Mouse (Mus musculus): ENCODE measurements at regions not wholly inside any gene's neighbourhood (a gene's known extent, or its start where the extent isn't known, plus 50 kb on each side); places are given as distances from the start of the nearest gene placed in this dataset.

GRCm38 (mm10) chr8:116452806-116453205 is 52.0 kb upstream of the Dynlrb2 start:
- Histone ChIP-seq H3K9ac (replicated peaks; ENCODE audit: low read depth, low read length) (no peak overlapping the region), H3K27me3 (ENCODE audit: control insufficient read depth, insufficient read depth, low read length) (no peaks in the 10 kb centered on the region), H3K4me3 (ENCODE audit: low read depth, low read length) (no peak overlapping the region), H3K4me2 (ENCODE audit: low read depth, low read length) (no peak overlapping the region), H3K27ac (ENCODE audit: low read depth) (no peak overlapping the region), H3K4me1 (ENCODE audit: control insufficient read depth, insufficient read depth) (no peaks in the 10 kb centered on the region), H3K36me3 (replicated peaks; ENCODE audit: control insufficient read depth, insufficient read depth, low read length) (no peaks in the 10 kb centered on the region), H3K9me3 (replicated peaks; ENCODE audit: control insufficient read depth, low read length) (no peaks in the 10 kb centered on the region)
- ATAC-seq (ENCODE audit: insufficient read depth, low read depth) (no peak), DNase-seq (ENCODE audit: low spot score) (no peak)
- TF ChIP-seq EP300 (IDR thresholded peaks at IDR 0.05; ENCODE audit: low read depth) (no peak), CTCF (IDR thresholded peaks at IDR 0.05; ENCODE audit: low read depth) (no peak)
- WGBS: 65% methylated on average over 3 of the region's 3 CpGs

- Histone ChIP-seq H3K4me1 (ENCODE audit: control insufficient read depth, insufficient read depth) (no peaks in the 10 kb centered on the region), H3K4me2 (ENCODE audit: low read depth, low read length) (no peak overlapping the region), H3K9ac (replicated peaks; ENCODE audit: low read depth, low read length) (no peak overlapping the region), H3K9me3 (replicated peaks; ENCODE audit: control insufficient read depth, low read length) (no peaks in the 10 kb centered on the region), H3K27me3 (ENCODE audit: control insufficient read depth, insufficient read depth, low read length) (no peaks in the 10 kb centered on the region), H3K36me3 (replicated peaks; ENCODE audit: control insufficient read depth, insufficient read depth, low read length) (no peaks in the 10 kb centered on the region), H3K4me3 (ENCODE audit: low read depth, low read length) (no peak overlapping the region), H3K27ac (ENCODE audit: low read depth) (no peak overlapping the region)
- no peak for TF ChIP-seq EP300 (IDR thresholded peaks at IDR 0.05; ENCODE audit: low read depth)
- TF ChIP-seq CTCF (IDR thresholded peaks at IDR 0.05; ENCODE audit: low read depth): no peak
- no peak for ATAC-seq (ENCODE audit: insufficient read depth, low read depth)
- no peak for DNase-seq (ENCODE audit: low spot score)
- 49% methylated on average over 3 of the region's 3 CpGs for WGBS
These were observed 53.4 kb upstream of the Dynlrb2 start for GRCm38 (mm10) chr8:116451397-116451796.

GRCm38 (mm10) chr8:116447452-116447851 is 57.3 kb upstream of the Dynlrb2 start:
- no peaks in the 10 kb centered on the region for H3K4me1 ChIP-seq (ENCODE audit: control insufficient read depth, insufficient read depth)
- no peaks in the 10 kb centered on the region for H3K9me3 ChIP-seq (replicated peaks; ENCODE audit: control insufficient read depth, low read length)
- no peak overlapping the region for H3K4me2 ChIP-seq (ENCODE audit: low read depth, low read length)
- DNase-seq (ENCODE audit: low spot score): no peak
- ATAC-seq (ENCODE audit: insufficient read depth, low read depth): no peak
- H3K9ac ChIP-seq (replicated peaks; ENCODE audit: low read depth, low read length): no peak overlapping the region
- no peak overlapping the region for H3K27ac ChIP-seq (ENCODE audit: low read depth)
- H3K4me3 ChIP-seq (ENCODE audit: low read depth, low read length): no peak overlapping the region
- no peak for TF ChIP-seq CTCF (IDR thresholded peaks at IDR 0.05; ENCODE audit: low read depth)
- no peak for TF ChIP-seq EP300 (IDR thresholded peaks at IDR 0.05; ENCODE audit: low read depth)
- WGBS: 60% methylated on average over 2 of the region's 2 CpGs
- no peaks in the 10 kb centered on the region for H3K36me3 ChIP-seq (replicated peaks; ENCODE audit: control insufficient read depth, insufficient read depth, low read length)
- H3K27me3 ChIP-seq (ENCODE audit: control insufficient read depth, insufficient read depth, low read length): no peaks in the 10 kb centered on the region

- DNase-seq (ENCODE audit: low spot score) (no peak), ATAC-seq (ENCODE audit: insufficient read depth, low read depth) (no peak)
- Histone ChIP-seq H3K27ac (ENCODE audit: low read depth) (no peak overlapping the region), H3K4me2 (ENCODE audit: low read depth, low read length) (no peak overlapping the region), H3K36me3 (replicated peaks; ENCODE audit: control insufficient read depth, insufficient read depth, low read length) (no peaks in the 10 kb centered on the region), H3K4me1 (ENCODE audit: control insufficient read depth, insufficient read depth) (no peaks in the 10 kb centered on the region), H3K9ac (replicated peaks; ENCODE audit: low read depth, low read length) (no peak overlapping the region), H3K9me3 (replicated peaks; ENCODE audit: control insufficient read depth, low read length) (no peaks in the 10 kb centered on the region), H3K4me3 (ENCODE audit: low read depth, low read length) (no peak overlapping the region), H3K27me3 (ENCODE audit: control insufficient read depth, insufficient read depth, low read length) (peaks cover 10% of the 10 kb centered on the region; the same call in 1 of the 2 replicates)
- WGBS: 42% methylated on average over 2 of the region's 2 CpGs
- TF ChIP-seq CTCF (IDR thresholded peaks at IDR 0.05; ENCODE audit: low read depth) (no peak), EP300 (IDR thresholded peaks at IDR 0.05; ENCODE audit: low read depth) (no peak)
These were observed 61.9 kb upstream of the Dynlrb2 start for GRCm38 (mm10) chr8:116442827-116443226.

- Histone ChIP-seq H3K36me3 (replicated peaks; ENCODE audit: control insufficient read depth, insufficient read depth, low read length) (no peaks in the 10 kb centered on the region), H3K4me1 (ENCODE audit: control insufficient read depth, insufficient read depth) (no peaks in the 10 kb centered on the region), H3K9ac (replicated peaks; ENCODE audit: low read depth, low read length) (no peak overlapping the region), H3K9me3 (replicated peaks; ENCODE audit: control insufficient read depth, low read length) (no peaks in the 10 kb centered on the region), H3K4me3 (ENCODE audit: low read depth, low read length) (no peak overlapping the region), H3K27me3 (ENCODE audit: control insufficient read depth, insufficient read depth, low read length) (peaks cover 11% of the 10 kb centered on the region; the same call in 1 of the 2 replicates), H3K4me2 (ENCODE audit: low read depth, low read length) (no peak overlapping the region), H3K27ac (ENCODE audit: low read depth) (no peak overlapping the region)
- 13% methylated on average over 7 of the region's 7 CpGs for WGBS
- TF ChIP-seq EP300 (IDR thresholded peaks at IDR 0.05; ENCODE audit: low read depth) (no peak), CTCF (IDR thresholded peaks at IDR 0.05; ENCODE audit: low read depth) (peak; percentile 82)
- peak; percentile 76 for DNase-seq (ENCODE audit: low spot score)
- no peak for ATAC-seq (ENCODE audit: insufficient read depth, low read depth)
These were observed 65.9 kb upstream of the Dynlrb2 start for GRCm38 (mm10) chr8:116438895-116439294.

GRCm38 (mm10) chr8:116435268-116435980 is 69.3 kb upstream of the Dynlrb2 start:
- Histone ChIP-seq H3K4me3 (ENCODE audit: low read depth, low read length) (no peak overlapping the region), H3K27me3 (ENCODE audit: control insufficient read depth, insufficient read depth, low read length) (peaks cover 11% of the 10 kb centered on the region; the same call in 1 of the 2 replicates), H3K27ac (ENCODE audit: low read depth) (no peak overlapping the region), H3K9me3 (replicated peaks; ENCODE audit: control insufficient read depth, low read length) (no peaks in the 10 kb centered on the region), H3K9ac (replicated peaks; ENCODE audit: low read depth, low read length) (no peak overlapping the region), H3K4me2 (ENCODE audit: low read depth, low read length) (no peak overlapping the region), H3K36me3 (replicated peaks; ENCODE audit: control insufficient read depth, insufficient read depth, low read length) (no peaks in the 10 kb centered on the region), H3K4me1 (ENCODE audit: control insufficient read depth, insufficient read depth) (no peaks in the 10 kb centered on the region)
- ATAC-seq (ENCODE audit: insufficient read depth, low read depth): no peak
- 60% methylated on average over 15 of the region's 15 CpGs for WGBS
- DNase-seq (ENCODE audit: low spot score): no peak
- TF ChIP-seq EP300 (IDR thresholded peaks at IDR 0.05; ENCODE audit: low read depth): no peak
- no peak for TF ChIP-seq CTCF (IDR thresholded peaks at IDR 0.05; ENCODE audit: low read depth)
